Mouse (Mus musculus): ENCODE measurements at regions not wholly inside any gene's neighbourhood (a gene's known extent, or its start where the extent isn't known, plus 50 kb on each side); places are given as distances from the start of the nearest gene placed in this dataset.

GRCm38 (mm10) chr3:156070257-156070656 is 491.3 kb upstream of the Negr1 start:
- no peak for DNase-seq
- 76% methylated on average over 4 of the region's 4 CpGs for WGBS
- Histone ChIP-seq H3K4me1 (ENCODE audit: control insufficient read depth, insufficient read depth, low read length) (no peaks in the 10 kb centered on the region), H3K4me3 (replicated peaks; ENCODE audit: low read depth, low read length) (no peak overlapping the region), H3K9ac (replicated peaks; ENCODE audit: low read length) (no peak overlapping the region), H3K27ac (replicated peaks; ENCODE audit: low read depth, low read length) (no peak overlapping the region), H3K4me2 (ENCODE audit: low read length) (no peak overlapping the region), H3K9me3 (ENCODE audit: control insufficient read depth, low read length) (no peaks in the 10 kb centered on the region), H3K36me3 (ENCODE audit: control insufficient read depth, insufficient read depth, low read length) (no peaks in the 10 kb centered on the region), H3K27me3 (ENCODE audit: control insufficient read depth, insufficient read depth, low read length) (no peaks in the 10 kb centered on the region)
- ATAC-seq (ENCODE audit: low FRiP score, low TSS enrichment), result no peak

- no peak overlapping the region for H3K27ac ChIP-seq (replicated peaks; ENCODE audit: low read depth, low read length)
- H3K4me2 ChIP-seq (ENCODE audit: low read length), result no peak overlapping the region
- DNase-seq (no peak), ATAC-seq (ENCODE audit: low FRiP score, low TSS enrichment) (no peak)
- no peaks in the 10 kb centered on the region for H3K9me3 ChIP-seq (ENCODE audit: control insufficient read depth, low read length)
- H3K9ac ChIP-seq (replicated peaks; ENCODE audit: low read length), result no peak overlapping the region
- H3K36me3 ChIP-seq (ENCODE audit: control insufficient read depth, insufficient read depth, low read length), result no peaks in the 10 kb centered on the region
- H3K4me3 ChIP-seq (replicated peaks; ENCODE audit: low read depth, low read length), result no peak overlapping the region
- H3K4me1 ChIP-seq (ENCODE audit: control insufficient read depth, insufficient read depth, low read length), result no peaks in the 10 kb centered on the region
- H3K27me3 ChIP-seq (ENCODE audit: control insufficient read depth, insufficient read depth, low read length), result no peaks in the 10 kb centered on the region
Measured at GRCm38 (mm10) chr3:156082268-156082667, 479.3 kb upstream of the Negr1 start.

- ATAC-seq (ENCODE audit: low FRiP score, low TSS enrichment) (no peak), DNase-seq (no peak)
- Histone ChIP-seq H3K9ac (replicated peaks; ENCODE audit: low read length) (no peak overlapping the region), H3K9me3 (ENCODE audit: control insufficient read depth, low read length) (no peaks in the 10 kb centered on the region), H3K27ac (replicated peaks; ENCODE audit: low read depth, low read length) (no peak overlapping the region), H3K36me3 (ENCODE audit: control insufficient read depth, insufficient read depth, low read length) (no peaks in the 10 kb centered on the region), H3K27me3 (ENCODE audit: control insufficient read depth, insufficient read depth, low read length) (no peaks in the 10 kb centered on the region), H3K4me2 (ENCODE audit: low read length) (no peak overlapping the region), H3K4me3 (replicated peaks; ENCODE audit: low read depth, low read length) (no peak overlapping the region), H3K4me1 (ENCODE audit: control insufficient read depth, insufficient read depth, low read length) (no peaks in the 10 kb centered on the region)
Measured at GRCm38 (mm10) chr3:156093689-156094088, 467.9 kb upstream of the Negr1 start.

- ATAC-seq (ENCODE audit: low FRiP score, low TSS enrichment), result no peak
- Histone ChIP-seq H3K4me1 (ENCODE audit: control insufficient read depth, insufficient read depth, low read length) (no peaks in the 10 kb centered on the region), H3K9me3 (ENCODE audit: control insufficient read depth, low read length) (no peaks in the 10 kb centered on the region), H3K27ac (replicated peaks; ENCODE audit: low read depth, low read length) (no peak overlapping the region), H3K27me3 (ENCODE audit: control insufficient read depth, insufficient read depth, low read length) (no peaks in the 10 kb centered on the region), H3K4me2 (ENCODE audit: low read length) (no peak overlapping the region), H3K9ac (replicated peaks; ENCODE audit: low read length) (no peak overlapping the region), H3K36me3 (ENCODE audit: control insufficient read depth, insufficient read depth, low read length) (no peaks in the 10 kb centered on the region), H3K4me3 (replicated peaks; ENCODE audit: low read depth, low read length) (no peak overlapping the region)
- DNase-seq, result no peak
- WGBS, result 82% methylated on average over 3 of the region's 3 CpGs
Measured at GRCm38 (mm10) chr3:156094990-156095389, 466.6 kb upstream of the Negr1 start.

- 91% methylated on average over 1 of the region's 1 CpGs for WGBS
- Histone ChIP-seq H3K27ac (replicated peaks; ENCODE audit: low read depth, low read length) (no peak overlapping the region), H3K4me3 (replicated peaks; ENCODE audit: low read depth, low read length) (no peak overlapping the region)
Measured at GRCm38 (mm10) chr3:156105788-156106187, 455.8 kb upstream of the Negr1 start.

GRCm38 (mm10) chr3:156120341-156120740 is 441.3 kb upstream of the Negr1 start:
- no peak overlapping the region for H3K4me3 ChIP-seq (replicated peaks; ENCODE audit: low read depth, low read length)
- WGBS, result 9% methylated on average over 3 of the region's 3 CpGs

More at GRCm38 (mm10) chr3:156105788-156106187, 455.8 kb upstream of the Negr1 start:
- H3K27me3 ChIP-seq (ENCODE audit: control insufficient read depth, insufficient read depth, low read length), result no peaks in the 10 kb centered on the region
- no peak for ATAC-seq (ENCODE audit: low FRiP score, low TSS enrichment)
- no peak overlapping the region for H3K4me2 ChIP-seq (ENCODE audit: low read length)
- no peak overlapping the region for H3K9ac ChIP-seq (replicated peaks; ENCODE audit: low read length)
- H3K36me3 ChIP-seq (ENCODE audit: control insufficient read depth, insufficient read depth, low read length), result no peaks in the 10 kb centered on the region
- no peak for DNase-seq
- H3K9me3 ChIP-seq (ENCODE audit: control insufficient read depth, low read length), result no peaks in the 10 kb centered on the region
- H3K4me1 ChIP-seq (ENCODE audit: control insufficient read depth, insufficient read depth, low read length), result no peaks in the 10 kb centered on the region

GRCm38 (mm10) chr3:156131598-156131997 is 430.0 kb upstream of the Negr1 start:
- H3K4me2 ChIP-seq (ENCODE audit: low read length), result no peak overlapping the region
- H3K27ac ChIP-seq (replicated peaks; ENCODE audit: low read depth, low read length), result no peak overlapping the region
- no peak overlapping the region for H3K9ac ChIP-seq (replicated peaks; ENCODE audit: low read length)
- no peaks in the 10 kb centered on the region for H3K9me3 ChIP-seq (ENCODE audit: control insufficient read depth, low read length)
- no peaks in the 10 kb centered on the region for H3K4me1 ChIP-seq (ENCODE audit: control insufficient read depth, insufficient read depth, low read length)
- WGBS, result 70% methylated on average over 1 of the region's 1 CpGs
- H3K4me3 ChIP-seq (replicated peaks; ENCODE audit: low read depth, low read length), result no peak overlapping the region
- no peaks in the 10 kb centered on the region for H3K27me3 ChIP-seq (ENCODE audit: control insufficient read depth, insufficient read depth, low read length)
- H3K36me3 ChIP-seq (ENCODE audit: control insufficient read depth, insufficient read depth, low read length), result no peaks in the 10 kb centered on the region
- ATAC-seq (ENCODE audit: low FRiP score, low TSS enrichment), result no peak
- DNase-seq, result no peak

More at GRCm38 (mm10) chr3:156120341-156120740, 441.3 kb upstream of the Negr1 start:
- Histone ChIP-seq H3K9me3 (ENCODE audit: control insufficient read depth, low read length) (no peaks in the 10 kb centered on the region), H3K36me3 (ENCODE audit: control insufficient read depth, insufficient read depth, low read length) (no peaks in the 10 kb centered on the region), H3K4me1 (ENCODE audit: control insufficient read depth, insufficient read depth, low read length) (no peaks in the 10 kb centered on the region), H3K27ac (replicated peaks; ENCODE audit: low read depth, low read length) (no peak overlapping the region), H3K4me2 (ENCODE audit: low read length) (no peak overlapping the region), H3K27me3 (ENCODE audit: control insufficient read depth, insufficient read depth, low read length) (no peaks in the 10 kb centered on the region), H3K9ac (replicated peaks; ENCODE audit: low read length) (no peak overlapping the region)
- DNase-seq (peak; percentile 6), ATAC-seq (ENCODE audit: low FRiP score, low TSS enrichment) (no peak)

GRCm38 (mm10) chr3:156141355-156141754 is 420.2 kb upstream of the Negr1 start:
- H3K4me1 ChIP-seq (ENCODE audit: control insufficient read depth, insufficient read depth, low read length), result no peaks in the 10 kb centered on the region
- DNase-seq, result no peak
- H3K36me3 ChIP-seq (ENCODE audit: control insufficient read depth, insufficient read depth, low read length), result no peaks in the 10 kb centered on the region
- no peak overlapping the region for H3K9ac ChIP-seq (replicated peaks; ENCODE audit: low read length)
- no peak overlapping the region for H3K27ac ChIP-seq (replicated peaks; ENCODE audit: low read depth, low read length)
- no peaks in the 10 kb centered on the region for H3K27me3 ChIP-seq (ENCODE audit: control insufficient read depth, insufficient read depth, low read length)
- H3K4me2 ChIP-seq (ENCODE audit: low read length), result no peak overlapping the region
- no peak overlapping the region for H3K4me3 ChIP-seq (replicated peaks; ENCODE audit: low read depth, low read length)
- no peaks in the 10 kb centered on the region for H3K9me3 ChIP-seq (ENCODE audit: control insufficient read depth, low read length)
- no peak for ATAC-seq (ENCODE audit: low FRiP score, low TSS enrichment)
- 80% methylated on average over 5 of the region's 5 CpGs for WGBS

- no peak for DNase-seq
- ATAC-seq (ENCODE audit: low FRiP score, low TSS enrichment), result no peak
- no peak overlapping the region for H3K4me2 ChIP-seq (ENCODE audit: low read length)
- no peaks in the 10 kb centered on the region for H3K4me1 ChIP-seq (ENCODE audit: control insufficient read depth, insufficient read depth, low read length)
- no peak overlapping the region for H3K27ac ChIP-seq (replicated peaks; ENCODE audit: low read depth, low read length)
- H3K36me3 ChIP-seq (ENCODE audit: control insufficient read depth, insufficient read depth, low read length), result no peaks in the 10 kb centered on the region
- no peaks in the 10 kb centered on the region for H3K9me3 ChIP-seq (ENCODE audit: control insufficient read depth, low read length)
- H3K9ac ChIP-seq (replicated peaks; ENCODE audit: low read length), result no peak overlapping the region
- H3K27me3 ChIP-seq (ENCODE audit: control insufficient read depth, insufficient read depth, low read length), result no peaks in the 10 kb centered on the region
- no peak overlapping the region for H3K4me3 ChIP-seq (replicated peaks; ENCODE audit: low read depth, low read length)
- 64% methylated on average over 3 of the region's 3 CpGs for WGBS
Measured at GRCm38 (mm10) chr3:156149322-156149721, 412.3 kb upstream of the Negr1 start.
